Mouse (Mus musculus) heart, adult 8-10 months (tissue): ENCODE results near the gene Tmem82. TPM values are rescaled to one million over a fixed set of nuclear protein-coding genes. Genes with fewer than 3 reads are reported as not detected.

ENCODE experiments used
- DNase-seq: peaks from one replicate; pipeline ENCODE4 v3.0.0; 2022; ENCODE audit warnings: low spot score
- total RNA-seq, 4 experiments: library from RNA; stranded (reverse); gene quantifications; 2 replicates each; pipeline ENCODE4 v1.2.4; 2022

Tmem82 gene
- total RNA-seq = 10 to 100 TPM; 15.0 to 19.3 (median 16.5) TPM

DNA sequence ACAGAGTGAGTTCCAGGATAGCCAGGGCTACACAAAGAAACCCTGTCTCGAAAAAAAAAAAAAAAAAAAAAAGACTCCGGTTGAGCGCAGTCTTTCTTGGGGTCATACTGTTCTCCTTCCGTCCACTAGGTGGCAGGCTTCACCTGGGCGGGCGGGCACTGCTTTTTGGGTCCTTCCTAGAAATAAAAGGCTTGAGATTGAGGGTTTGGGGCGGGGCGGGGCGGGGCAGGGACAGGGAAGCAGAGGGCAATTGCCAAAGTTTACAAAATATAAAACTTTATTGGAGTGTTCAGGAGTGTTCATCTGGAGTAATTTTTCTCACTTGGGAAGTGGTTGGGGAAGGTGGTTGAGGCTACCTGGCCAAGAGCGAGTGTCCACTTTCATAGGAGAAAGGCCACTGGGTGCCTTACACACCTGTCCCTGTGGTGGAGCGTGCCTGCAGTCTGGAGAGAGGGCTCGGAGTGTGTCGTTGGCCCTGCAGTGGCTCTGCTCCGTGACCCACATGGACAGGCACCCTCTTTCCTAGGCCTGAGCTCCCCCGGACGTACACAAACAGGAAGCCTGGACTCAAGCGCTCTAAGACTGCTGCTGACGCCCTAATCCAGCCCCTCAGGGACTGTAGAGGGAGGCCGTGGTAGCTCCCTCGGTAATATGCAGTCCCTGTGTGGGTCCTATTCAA is at the start of gene Tmem82:
TSS of gene Tmem82 (minus strand) at position 69 of the 679 bp plus-strand sequence.
- peak; percentile 55 for DNase-seq

DNA sequence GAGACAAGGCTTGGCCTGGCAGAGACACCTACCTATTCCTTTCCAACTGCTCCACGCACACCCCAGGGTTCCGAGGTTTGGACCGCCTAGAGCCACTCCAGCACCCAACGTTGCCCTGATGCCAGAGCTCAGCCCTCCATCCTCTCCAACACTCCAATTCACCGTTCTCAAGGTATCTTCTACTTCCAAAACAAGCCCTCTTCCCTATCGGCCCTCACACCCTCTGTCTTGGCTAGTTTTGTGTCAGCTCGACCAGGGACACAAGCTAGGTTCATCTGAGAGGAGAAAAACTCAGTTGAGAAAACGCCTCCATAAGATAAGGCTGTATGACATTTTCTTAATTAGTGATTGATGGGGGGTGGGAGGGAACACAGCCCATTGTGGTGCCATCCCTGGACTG is 46.4 kb upstream of the Tmem82 start, which contains the start of gene Plekhm2:
TSS of gene Plekhm2 (minus strand) at position 101 of the 400 bp plus-strand sequence.
- no peak for DNase-seq

DNA sequence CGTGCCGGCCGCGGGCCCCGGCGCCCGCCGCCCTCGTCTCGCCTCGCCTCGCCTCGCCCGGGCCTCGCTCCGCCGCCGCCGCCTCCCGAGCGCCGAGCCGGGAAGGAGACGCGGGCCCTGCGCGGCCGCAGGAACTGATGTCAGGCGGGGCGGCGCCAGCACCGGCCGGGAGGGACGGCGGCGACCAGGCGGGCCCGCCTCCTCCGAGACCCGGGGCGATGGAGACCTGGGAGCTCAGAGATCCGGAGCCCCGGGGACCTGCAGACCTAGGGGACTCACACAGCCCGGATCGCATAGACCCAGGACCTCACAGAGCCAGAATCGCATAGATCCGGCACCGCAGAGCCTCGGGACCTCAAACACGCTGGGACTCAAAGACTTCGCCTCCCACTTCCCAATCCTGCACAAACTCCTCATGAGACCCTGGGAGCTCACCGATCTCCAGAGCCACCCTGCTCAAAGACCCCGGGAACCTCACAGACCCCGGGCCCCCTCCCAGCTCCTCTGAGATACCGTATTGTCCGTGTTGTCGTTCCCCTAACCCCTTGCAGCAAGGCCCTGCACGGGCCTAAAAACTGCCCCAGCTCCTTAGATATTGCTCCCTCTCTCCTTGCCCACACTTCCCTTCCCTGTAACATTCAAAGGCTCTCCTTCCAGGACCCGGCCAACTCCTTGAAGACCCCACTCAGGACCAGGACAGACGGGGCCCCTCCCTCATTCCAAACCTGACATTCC is 45.7 kb upstream of the Tmem82 start:
- peak; percentile 60 for DNase-seq

DNA sequence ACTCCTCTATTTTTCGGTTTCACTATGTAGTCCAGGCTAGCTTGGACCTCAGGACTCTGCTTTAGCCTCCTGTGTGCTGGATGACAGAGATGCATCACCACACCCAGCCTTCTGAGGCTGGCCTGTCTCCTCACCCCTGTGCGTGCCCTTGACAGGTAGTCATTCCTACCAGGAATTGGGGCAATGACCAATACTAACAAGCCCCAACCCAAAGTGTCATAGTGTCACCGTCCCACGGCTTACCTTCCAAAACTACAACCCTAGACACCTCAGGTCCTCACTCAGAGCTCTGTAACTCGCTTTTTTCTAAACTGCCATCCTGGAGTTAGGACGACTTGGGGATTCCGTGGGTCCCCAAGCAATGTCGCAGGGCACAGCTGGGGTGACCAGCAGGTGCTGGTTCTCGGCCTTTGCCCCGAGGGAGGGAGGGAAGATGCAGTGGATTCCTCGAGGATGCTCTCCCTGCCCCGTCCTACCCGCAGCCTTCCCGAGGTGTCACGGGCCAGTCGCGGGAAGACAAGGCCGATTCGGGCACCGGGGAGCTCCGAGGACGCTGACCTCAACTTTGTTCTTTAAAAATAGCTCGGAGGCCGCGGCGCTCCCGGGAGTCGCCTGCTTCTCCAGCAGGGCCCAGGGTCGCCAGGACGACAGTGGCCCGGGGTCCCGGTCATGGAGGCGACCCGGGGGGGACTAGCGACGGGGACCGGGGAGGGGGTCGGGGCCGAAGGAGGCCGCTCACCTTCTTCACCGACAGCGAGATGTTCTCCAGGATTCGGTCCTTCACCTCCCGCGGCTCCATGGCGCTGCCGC is 44.9 kb upstream of the Tmem82 start:
- DNase-seq = no peak

DNA sequence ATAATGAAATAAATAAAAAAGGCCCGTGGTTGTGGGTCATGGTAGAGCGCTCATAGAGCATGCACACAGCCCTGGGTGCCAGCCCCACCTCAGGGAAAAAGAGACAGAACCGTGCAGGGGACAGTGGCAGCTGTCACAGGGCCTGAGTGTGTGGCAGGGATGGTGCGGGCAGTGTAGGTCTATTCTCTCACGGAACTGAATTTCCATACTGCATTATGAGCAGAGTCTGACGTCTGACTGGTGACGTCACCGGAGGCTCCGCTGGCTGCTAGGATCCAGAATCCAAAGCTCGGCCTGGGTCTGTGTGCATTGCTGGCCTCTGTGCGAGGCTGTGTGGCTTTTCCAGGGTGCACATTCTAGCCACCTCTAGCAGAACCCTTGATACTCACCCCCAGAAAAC is 42.5 kb upstream of the Tmem82 start:
- no peak for DNase-seq

DNA sequence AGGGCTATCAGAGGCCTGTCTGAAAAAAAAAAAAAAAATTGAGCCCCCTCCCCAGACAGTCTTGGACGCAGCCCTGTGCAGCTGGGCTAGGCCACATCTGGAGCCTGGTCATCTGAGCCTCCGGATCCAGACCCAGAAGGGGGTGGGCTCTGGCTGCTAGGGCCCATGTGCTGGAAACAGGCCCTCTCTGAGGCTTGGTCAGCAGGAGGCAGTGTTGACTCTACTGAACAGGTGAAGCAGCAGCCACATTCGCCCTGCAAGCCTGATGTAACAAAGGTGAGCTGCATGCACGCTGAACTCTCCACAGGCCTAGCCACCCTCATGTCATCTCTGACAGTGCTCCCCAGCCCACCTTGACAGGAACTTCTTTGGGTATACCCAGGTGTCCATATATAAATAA is 41.3 kb upstream of the Tmem82 start:
- no peak for DNase-seq

DNA sequence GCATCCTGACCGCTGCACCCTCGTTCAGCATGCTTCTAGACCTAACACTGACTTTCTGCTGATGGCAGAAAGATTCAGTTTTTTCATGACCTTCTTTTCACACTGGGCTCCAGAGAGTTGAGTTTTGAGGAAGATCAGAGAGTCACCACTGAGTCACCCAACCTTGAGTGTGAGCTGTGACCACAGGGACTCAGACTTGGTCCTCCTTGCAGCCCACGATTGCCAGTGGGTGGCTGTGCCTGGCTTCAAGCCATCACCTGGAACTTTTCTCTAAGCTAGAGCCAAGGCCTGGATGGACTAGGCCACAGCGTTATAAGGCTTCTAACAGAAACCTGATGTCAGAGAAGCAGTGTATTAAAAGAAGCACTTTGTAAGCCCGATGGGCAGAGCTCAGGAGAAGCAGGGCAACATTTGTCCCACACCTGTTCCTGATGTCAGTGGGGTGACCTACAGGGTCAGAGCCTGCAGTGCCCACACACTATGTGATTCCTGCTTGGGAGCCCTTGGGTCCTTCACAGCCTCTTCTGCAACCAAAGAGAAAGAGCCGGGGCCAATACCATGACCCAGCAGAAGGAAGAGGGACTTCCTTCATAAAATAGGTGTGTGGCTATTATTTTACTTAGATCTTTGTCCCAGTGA is 40.5 kb upstream of the Tmem82 start:
- DNase-seq = no peak

DNA sequence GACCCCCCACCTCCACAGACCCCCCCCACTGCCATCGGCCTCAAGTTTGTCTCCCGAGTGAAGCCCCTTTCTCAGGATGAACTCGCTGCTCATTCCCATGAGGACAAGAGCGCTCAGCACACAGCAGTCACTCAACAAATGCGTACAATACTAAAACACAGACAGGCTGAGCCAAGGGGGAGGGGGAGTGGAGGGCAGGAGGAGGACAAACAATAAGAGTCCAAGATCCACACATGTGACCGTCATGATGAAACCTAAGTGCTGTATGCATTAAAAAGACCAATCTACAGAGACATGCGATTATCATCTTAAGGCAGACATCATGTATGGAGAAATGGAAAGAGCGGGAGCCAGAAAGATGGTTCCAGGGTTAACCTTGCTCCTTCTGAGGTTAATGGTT is 38.5 kb upstream of the Tmem82 start:
- no peak for DNase-seq

DNA sequence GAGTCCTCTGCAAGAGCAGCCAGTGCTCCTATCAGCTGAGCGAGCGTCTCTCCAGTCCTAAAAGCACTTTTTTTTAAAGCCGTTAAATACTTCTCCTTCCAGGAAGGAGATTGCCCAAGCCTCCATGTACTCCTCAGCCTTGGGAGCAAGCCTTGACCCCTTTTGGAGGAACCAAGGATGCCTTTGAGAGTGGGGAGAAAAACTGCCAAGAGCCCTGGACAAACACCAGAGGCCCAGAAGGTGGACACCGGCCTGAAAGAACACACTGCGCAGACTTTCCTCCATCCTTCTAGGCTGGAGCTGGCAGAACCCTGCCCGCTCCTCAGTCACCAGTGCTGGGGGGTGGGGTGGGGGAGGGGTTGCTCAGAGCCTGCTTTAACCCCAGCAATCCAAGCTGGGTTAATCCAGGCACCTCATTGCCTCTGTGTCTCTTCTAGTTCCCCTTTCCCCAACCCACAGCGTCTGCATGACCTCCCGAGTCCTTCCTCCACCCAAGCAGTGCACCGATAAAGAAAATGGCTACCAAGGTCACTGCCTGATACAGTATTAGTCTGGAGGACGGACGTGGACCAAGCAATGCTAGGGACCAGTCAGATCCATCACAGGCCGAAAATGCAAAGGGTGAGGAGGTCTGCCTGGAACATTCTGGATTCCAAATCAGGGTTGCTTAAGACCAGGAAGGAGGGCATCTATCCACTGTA is 37.6 kb upstream of the Tmem82 start:
- no peak for DNase-seq

DNA sequence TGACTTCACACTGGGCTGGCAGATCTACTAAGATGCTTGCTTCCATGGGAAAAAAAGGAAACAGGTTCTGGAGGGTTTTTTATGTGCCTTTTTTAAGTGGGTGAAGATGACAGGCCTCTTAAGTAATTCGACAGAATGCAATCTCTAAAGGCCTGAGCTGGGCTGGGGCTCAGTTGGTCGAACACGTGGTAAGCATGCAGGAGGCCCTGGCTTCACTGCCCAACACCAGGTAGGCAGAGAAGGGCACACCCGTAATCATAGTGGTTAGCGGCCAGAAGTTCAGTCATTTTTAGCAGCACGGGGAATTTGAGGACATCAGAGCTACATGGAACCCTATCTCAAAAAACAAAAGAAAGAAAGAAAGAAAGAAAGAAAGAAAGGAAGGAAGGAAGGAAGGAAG is 36.1 kb upstream of the Tmem82 start:
- no peak for DNase-seq

DNA sequence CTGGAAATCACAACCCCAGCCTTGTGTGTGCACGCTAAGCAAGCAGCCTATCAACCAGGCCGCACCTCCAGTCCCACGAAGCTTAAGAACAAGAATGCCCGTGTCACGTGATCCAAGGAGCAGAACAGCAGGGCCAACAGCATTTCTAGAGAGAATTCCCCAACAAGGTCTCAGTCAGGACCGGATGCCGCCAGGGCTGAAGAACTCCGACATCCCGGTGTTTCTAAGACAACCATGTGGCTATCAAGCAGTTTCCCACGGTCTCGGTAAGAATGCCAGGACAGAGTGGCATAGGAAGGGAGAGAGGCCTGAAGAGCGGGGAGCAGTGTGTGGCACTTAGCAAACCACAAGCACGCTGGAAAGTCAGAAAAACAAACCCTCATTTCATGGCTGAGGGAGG is 35.4 kb upstream of the Tmem82 start:
- DNase-seq = no peak

DNA sequence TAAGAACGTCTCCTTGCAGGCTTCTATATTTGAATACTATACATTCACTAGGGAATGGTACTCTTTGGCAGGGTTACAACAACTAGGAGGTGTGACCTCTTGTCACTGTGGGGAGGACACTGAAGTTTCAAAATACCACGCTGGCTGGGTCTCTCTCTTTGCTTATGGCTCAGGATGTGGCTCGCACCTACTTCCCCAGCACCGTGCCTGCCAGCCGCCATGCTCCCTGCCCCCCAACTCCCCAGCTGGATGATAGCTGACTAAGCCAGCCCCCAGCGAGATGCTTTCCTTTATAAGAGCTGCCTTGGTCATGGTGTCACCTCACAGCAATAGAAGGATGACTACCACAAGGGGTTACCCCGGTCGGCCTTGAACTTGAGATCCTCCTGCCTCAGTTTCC is 34.6 kb upstream of the Tmem82 start:
- no peak for DNase-seq

DNA sequence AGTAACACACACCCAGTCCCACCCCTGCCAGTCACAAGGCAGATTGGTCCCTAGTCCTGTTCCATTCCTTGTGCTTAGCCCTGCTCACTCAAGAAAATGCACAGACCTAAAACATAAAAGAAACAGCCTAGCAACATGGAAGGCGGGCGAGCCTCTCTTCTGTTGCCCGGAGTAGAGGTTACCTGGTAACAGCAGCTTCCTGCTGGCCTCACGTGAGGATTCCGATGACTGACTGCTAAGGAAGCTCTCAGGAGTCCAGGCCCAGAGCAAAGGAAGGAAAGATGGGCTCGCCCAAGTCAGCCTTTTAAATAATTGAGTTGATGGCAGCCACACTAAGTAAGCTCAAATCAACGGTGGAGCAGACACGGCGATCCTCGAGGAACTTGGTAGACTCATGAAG is 33.5 kb upstream of the Tmem82 start:
- no peak for DNase-seq

DNA sequence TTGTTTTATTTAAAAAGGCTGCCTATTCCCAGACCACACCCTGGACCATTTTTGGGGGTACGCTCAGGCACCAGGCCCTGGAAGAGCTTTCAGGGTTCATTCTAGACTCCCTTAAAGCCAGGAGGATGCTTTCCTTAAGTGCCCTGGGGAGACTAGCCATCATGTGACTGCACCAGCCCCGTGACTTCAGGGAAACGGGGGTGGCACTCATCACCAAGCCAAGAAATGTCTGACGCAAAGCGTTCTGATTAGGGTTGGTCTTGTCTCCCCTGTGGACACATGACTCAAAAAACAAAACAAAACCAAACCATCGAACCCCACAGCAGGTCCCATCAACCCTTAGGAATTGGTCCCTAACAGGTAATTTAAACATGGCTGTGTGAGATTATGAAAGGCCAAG is 32.9 kb upstream of the Tmem82 start:
- peak; percentile 53 for DNase-seq

DNA sequence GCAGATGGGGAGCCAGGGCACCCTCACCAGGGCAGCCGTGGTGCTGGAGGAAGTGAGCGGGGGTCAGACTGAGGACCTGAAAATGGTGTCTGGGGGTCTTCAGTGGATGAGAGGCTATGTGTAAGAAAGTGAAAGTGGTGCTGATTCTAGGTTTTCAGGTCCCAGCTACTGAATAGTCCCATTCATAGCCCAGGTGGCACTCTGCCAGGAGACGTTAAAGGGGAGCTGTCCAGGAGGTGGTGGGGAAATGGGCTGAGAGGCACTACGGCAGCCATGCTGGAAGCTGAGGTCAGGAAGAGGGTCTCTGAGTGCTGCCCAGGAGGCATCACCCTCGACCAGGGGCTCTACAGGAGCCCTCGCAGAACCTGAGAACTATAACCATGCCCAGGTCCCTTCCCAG is 30.8 kb upstream of the Tmem82 start:
- no peak for DNase-seq

DNA sequence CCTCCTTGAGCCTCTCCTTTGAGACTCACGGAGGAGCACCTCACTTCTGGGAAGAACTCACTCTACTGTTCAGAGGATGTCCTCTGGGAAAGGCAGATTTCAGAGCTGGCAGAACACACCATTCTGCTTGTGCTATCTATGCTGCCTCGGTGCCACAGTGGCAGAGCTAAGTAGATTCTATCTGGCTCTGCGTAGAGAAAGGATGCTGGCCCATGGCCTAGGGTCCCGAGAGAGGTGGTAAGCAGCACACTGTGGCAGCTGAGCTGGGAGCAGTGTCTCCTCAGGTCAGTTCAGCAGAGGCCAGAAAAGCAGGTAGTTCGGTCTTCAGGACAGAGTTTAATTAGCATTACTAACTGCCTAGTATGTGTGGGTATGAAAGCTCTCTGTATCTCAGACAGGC is 29.8 kb upstream of the Tmem82 start:
- peak; percentile 68 for DNase-seq

DNA sequence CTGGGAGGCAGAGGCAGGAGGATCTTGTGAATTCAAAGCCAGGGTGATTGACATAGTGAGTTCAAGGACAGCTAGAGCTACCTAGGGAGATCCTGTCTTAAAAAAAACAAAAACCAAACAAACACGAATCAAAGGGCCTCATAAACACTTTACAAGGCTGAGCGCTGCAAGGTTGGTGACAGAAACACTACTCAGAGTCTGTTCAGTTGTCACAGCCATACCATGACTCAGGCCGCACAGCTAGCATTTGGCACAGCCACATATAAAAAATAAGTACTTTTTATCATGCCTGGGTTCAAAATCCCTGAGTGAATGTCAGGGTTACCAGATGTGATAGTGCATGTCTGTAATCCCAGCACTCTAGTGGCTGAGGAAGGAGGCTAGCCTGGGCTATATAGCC is 28.8 kb upstream of the Tmem82 start:
- no peak for DNase-seq

DNA sequence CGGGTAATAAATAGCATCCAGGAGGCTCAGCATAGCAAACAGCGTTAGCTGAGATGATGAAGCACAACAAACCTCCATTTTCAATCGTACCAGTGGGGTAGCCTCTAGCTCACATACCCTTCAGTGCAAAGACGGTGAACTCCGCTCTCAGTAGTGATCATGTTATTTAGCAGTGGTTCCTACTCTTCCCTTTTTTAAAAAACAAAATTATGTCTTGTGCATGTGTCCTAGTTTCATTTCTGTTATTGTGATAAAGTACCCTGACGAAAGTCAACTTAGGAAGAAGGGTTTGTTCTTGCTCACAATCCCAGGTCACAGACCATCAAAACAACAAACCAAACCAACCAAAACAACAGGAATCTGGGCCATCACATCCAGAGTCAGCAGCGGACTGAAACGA is 27.6 kb upstream of the Tmem82 start:
- DNase-seq = no peak

DNA sequence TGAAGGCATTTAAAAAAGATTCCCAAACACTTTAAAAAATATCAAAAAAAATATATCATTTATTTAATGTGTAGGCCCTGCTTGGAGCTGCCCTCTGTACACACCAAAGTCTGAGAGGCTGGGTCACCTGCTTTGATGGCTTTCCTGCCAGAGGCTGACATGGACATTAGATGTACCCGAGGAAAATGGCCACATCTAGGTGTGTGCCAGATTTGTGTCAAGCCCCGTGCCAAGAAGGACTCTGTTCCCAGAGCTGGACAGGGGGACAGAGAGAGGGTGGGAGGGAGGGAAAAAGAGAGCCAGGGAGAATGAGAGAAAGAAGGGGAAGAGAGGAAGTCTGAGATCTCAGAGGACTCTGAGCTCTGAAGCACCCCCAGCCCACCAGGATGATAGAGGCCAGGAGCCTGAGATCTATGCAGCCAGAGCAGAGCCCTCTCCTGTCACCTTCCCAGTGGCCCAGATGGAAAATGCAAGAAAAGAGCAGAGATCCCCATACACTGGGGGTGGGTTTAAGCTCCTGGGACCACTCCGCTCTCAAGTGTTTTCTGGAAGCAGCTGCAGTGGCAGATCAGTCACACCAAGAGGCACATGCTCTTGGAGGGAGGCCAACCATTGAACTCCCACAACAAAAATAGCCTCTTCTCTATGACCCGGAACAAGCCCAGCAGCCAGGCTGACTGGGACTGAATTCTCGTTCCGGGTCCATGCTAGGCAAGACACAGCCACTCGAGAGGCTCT is 24.9 kb upstream of the Tmem82 start:
- peak; percentile 89 for DNase-seq

DNA sequence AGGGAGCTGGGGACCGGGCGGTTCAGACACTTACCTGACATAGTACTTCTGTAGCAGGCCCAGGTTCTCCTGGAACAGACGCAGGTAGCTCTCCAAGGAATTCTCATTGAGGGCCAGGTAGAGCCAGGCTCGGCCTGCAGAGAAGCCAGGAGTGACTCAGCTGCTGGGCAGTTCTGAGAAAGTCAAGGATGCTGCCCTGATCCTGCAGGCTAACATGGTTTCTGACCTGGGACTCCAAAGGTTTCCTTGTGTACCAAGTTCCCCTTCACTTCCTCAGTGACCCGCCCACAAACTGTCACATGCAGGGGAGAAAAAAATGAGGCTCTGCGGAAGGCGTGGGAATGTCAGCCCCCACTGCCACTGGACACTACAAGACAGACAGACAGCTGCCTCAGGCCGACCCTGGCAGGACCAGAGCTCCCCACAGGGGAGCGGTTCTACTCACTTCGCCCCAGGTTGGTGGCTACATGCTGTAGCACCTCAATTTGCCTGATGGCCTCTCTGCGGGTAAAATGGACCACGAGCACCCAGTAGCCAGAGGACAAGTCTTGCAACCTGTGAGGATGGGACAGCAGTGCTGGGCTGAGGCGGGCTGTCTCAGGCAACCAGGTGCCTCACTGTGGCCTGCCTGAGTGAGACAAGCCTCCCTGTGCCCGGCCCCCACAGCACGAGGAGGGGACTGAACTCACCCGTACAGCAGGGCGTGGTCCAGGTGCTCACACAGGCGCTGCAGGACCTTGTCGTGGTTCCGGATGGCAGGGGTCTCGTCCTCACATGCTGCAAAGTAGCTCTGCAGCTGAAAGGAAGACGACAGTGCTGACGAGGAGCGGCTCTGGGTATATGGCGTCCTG is 23.8 kb upstream of the Tmem82 start:
- no peak for DNase-seq
